Mouse (Mus musculus) megakaryocyte, adult 5-6 weeks (primary cell): ENCODE results near the gene Atg13. TPM values are rescaled to one million over a fixed set of nuclear protein-coding genes. Genes with fewer than 3 reads are reported as not detected.

Experiments used
- total RNA-seq, 2 experiments: library from RNA; stranded (forward) in 1 of 2; stranded (reverse) in 1 of 2; fragments of 153-499, 151-499 nt in 1 of 2; fragments of 221-1000, 200-1000 nt in 1 of 2; gene quantifications; 2 replicates each; pipeline versions ENCODE4 v1.2.3 to v1.2.4; 2015 to 2017

The Atg13 gene
- total RNA-seq, 2 experiments from 2014 or later = 7.8 to 25.0 TPM

Other genes with a start within 250 kb of the Atg13 start
- gene Ckap5, start 183.8 kb downstream of the Atg13 start, total RNA-seq (2015) = 80.5 and 83.5 TPM in 2 replicates
- 94.2 and 101 TPM in 2 replicates for gene Ckap5, start 183.8 kb downstream of the Atg13 start, total RNA-seq (2017)
- not detected in 2 replicates for gene F2, start 74.2 kb downstream of the Atg13 start, total RNA-seq (2015)
- gene F2, start 74.2 kb downstream of the Atg13 start, total RNA-seq (2017) = not detected in 2 replicates
- 3.6 and 5.1 TPM in 2 replicates for gene Zfp408, start 60.8 kb downstream of the Atg13 start, total RNA-seq (2015)
- gene Zfp408, start 60.8 kb downstream of the Atg13 start, total RNA-seq (2017) = 7.1 and 13.8 TPM in 2 replicates
- gene Arhgap1, start 60.7 kb downstream of the Atg13 start, total RNA-seq (2015) = 92.0 and 93.7 TPM in 2 replicates
- 78.5 and 86.1 TPM in 2 replicates for gene Arhgap1, start 60.7 kb downstream of the Atg13 start, total RNA-seq (2017)
- 2.6 and 5.8 TPM in 2 replicates for gene Harbi1, start 276 bp upstream of the Atg13 start, total RNA-seq (2015)
- 7.7 and 9.3 TPM in 2 replicates for gene Harbi1, start 276 bp upstream of the Atg13 start, total RNA-seq (2017)
- gene Ambra1, start 19.6 kb upstream of the Atg13 start, total RNA-seq (2015) = 22.4 and 24.9 TPM in 2 replicates
- 15.1 and 37.9 TPM in 2 replicates for gene Ambra1, start 19.6 kb upstream of the Atg13 start, total RNA-seq (2017)
- not detected in 2 replicates for gene Chrm4, start 216.7 kb upstream of the Atg13 start, total RNA-seq (2015)
- gene Chrm4, start 216.7 kb upstream of the Atg13 start, total RNA-seq (2017) = not detected in 2 replicates
- gene Mdk, start 221.7 kb upstream of the Atg13 start, total RNA-seq (2015) = 1.3 and 2.2 TPM in 2 replicates
- not detected in 2 replicates for gene Mdk, start 221.7 kb upstream of the Atg13 start, total RNA-seq (2017)
- gene Gm9821, start 235.1 kb upstream of the Atg13 start, total RNA-seq (2015) = not detected in 2 replicates
- 0.69 TPM in 1 of 2 replicates, not detected in the other for gene Gm9821, start 235.1 kb upstream of the Atg13 start, total RNA-seq (2017)